Mouse (Mus musculus): ENCODE results near the gene Nptn. TPM values are rescaled to one million over a fixed set of nuclear protein-coding genes. Genes with fewer than 3 reads are reported as not detected.
"Not testable (repeated sequence)": the region's sequence is repeated elsewhere in the genome, so short reads cannot be mapped to it uniquely, and the experiment has no call there.

The Nptn gene
- polyA plus RNA-seq, 1 experiment from 2014 or later: 85.5 TPM

GRCm38 (mm10) chr9:58556627-58557026 is 25.4 kb upstream of the Nptn start:
- H3K27ac ChIP-seq (ENCODE audit: low read length): no peak overlapping the region
- H3K4me2 ChIP-seq (ENCODE audit: low read depth, low read length): no peak overlapping the region
- no peak for ATAC-seq (ENCODE audit: low read depth)

GRCm38 (mm10) chr9:58557457-58558455 is 24.3 kb upstream of the Nptn start:
- H3K36me3 ChIP-seq (ENCODE audit: control insufficient read depth, insufficient read depth): no peaks in the 10 kb centered on the region
- no peak overlapping the region for H3K27ac ChIP-seq (ENCODE audit: low read length)
- WGBS (ENCODE audit: insufficient replicate concordance): 29% methylated on average over 3 of the region's 3 CpGs
- no peak overlapping the region for H3K4me2 ChIP-seq (ENCODE audit: low read depth, low read length)
- ATAC-seq (ENCODE audit: low read depth): no peak
- peaks cover 35% of the 10 kb centered on the region for H3K27me3 ChIP-seq (ENCODE audit: control insufficient read depth, insufficient read depth, low read depth, low read length)
- H3K9me3 ChIP-seq (replicated peaks; ENCODE audit: control insufficient read depth, low read length): no peaks in the 10 kb centered on the region
- peaks cover 8% of the 10 kb centered on the region for H3K4me1 ChIP-seq (ENCODE audit: control insufficient read depth, low read depth, low read length)
- H3K4me3 ChIP-seq (ENCODE audit: low read depth, low read length): no peak overlapping the region
- no peak overlapping the region for H3K9ac ChIP-seq (ENCODE audit: low read depth, low read length)

More at GRCm38 (mm10) chr9:58556627-58557026, 25.4 kb upstream of the Nptn start:
- Histone ChIP-seq H3K27me3 (ENCODE audit: control insufficient read depth, insufficient read depth, low read depth, low read length) (peaks cover 37% of the 10 kb centered on the region), H3K36me3 (ENCODE audit: control insufficient read depth, insufficient read depth) (no peaks in the 10 kb centered on the region), H3K4me1 (ENCODE audit: control insufficient read depth, low read depth, low read length) (peaks cover 8% of the 10 kb centered on the region), H3K4me3 (ENCODE audit: low read depth, low read length) (no peak overlapping the region), H3K9me3 (replicated peaks; ENCODE audit: control insufficient read depth, low read length) (no peaks in the 10 kb centered on the region), H3K9ac (ENCODE audit: low read depth, low read length) (no peak overlapping the region)
- 52% methylated on average over 7 of the region's 7 CpGs for WGBS (ENCODE audit: insufficient replicate concordance)

- H3K9me3 ChIP-seq (replicated peaks; ENCODE audit: control insufficient read depth, low read length): no peaks in the 10 kb centered on the region
- peaks cover 4% of the 10 kb centered on the region for H3K4me1 ChIP-seq (ENCODE audit: control insufficient read depth, low read depth, low read length)
- WGBS (ENCODE audit: insufficient replicate concordance): 16% methylated on average over 3 of the region's 3 CpGs
- H3K27ac ChIP-seq (ENCODE audit: low read length): no peak overlapping the region
- H3K27me3 ChIP-seq (ENCODE audit: control insufficient read depth, insufficient read depth, low read depth, low read length): peaks cover 13% of the 10 kb centered on the region
- no peaks in the 10 kb centered on the region for H3K36me3 ChIP-seq (ENCODE audit: control insufficient read depth, insufficient read depth)
- no peak overlapping the region for H3K4me2 ChIP-seq (ENCODE audit: low read depth, low read length)
- H3K4me3 ChIP-seq (ENCODE audit: low read depth, low read length): no peak overlapping the region
- H3K9ac ChIP-seq (ENCODE audit: low read depth, low read length): no peak overlapping the region
- no peak for ATAC-seq (ENCODE audit: low read depth)
Measured at GRCm38 (mm10) chr9:58560211-58560610, 21.8 kb upstream of the Nptn start.

GRCm38 (mm10) chr9:58565945-58566344 is 16.1 kb upstream of the Nptn start:
- not testable (repeated sequence) for H3K9me3 ChIP-seq (replicated peaks; ENCODE audit: control insufficient read depth, low read length); H3K27me3 ChIP-seq (ENCODE audit: control insufficient read depth, insufficient read depth, low read depth, low read length); H3K9ac ChIP-seq (ENCODE audit: low read depth, low read length); H3K4me3 ChIP-seq (ENCODE audit: low read depth, low read length); H3K27ac ChIP-seq (ENCODE audit: low read length); H3K4me1 ChIP-seq (ENCODE audit: control insufficient read depth, low read depth, low read length); H3K4me2 ChIP-seq (ENCODE audit: low read depth, low read length); ATAC-seq (ENCODE audit: low read depth); H3K36me3 ChIP-seq (ENCODE audit: control insufficient read depth, insufficient read depth)
- WGBS (ENCODE audit: insufficient replicate concordance): 48% methylated on average over 3 of the region's 3 CpGs

GRCm38 (mm10) chr9:58567682-58568081 is 14.4 kb upstream of the Nptn start:
- H3K4me3 ChIP-seq (ENCODE audit: low read depth, low read length): no peak overlapping the region
- H3K4me2 ChIP-seq (ENCODE audit: low read depth, low read length): no peak overlapping the region
- ATAC-seq (ENCODE audit: low read depth): no peak
- H3K27ac ChIP-seq (ENCODE audit: low read length): no peak overlapping the region
- no peaks in the 10 kb centered on the region for H3K27me3 ChIP-seq (ENCODE audit: control insufficient read depth, insufficient read depth, low read depth, low read length)
- no peaks in the 10 kb centered on the region for H3K9me3 ChIP-seq (replicated peaks; ENCODE audit: control insufficient read depth, low read length)
- H3K9ac ChIP-seq (ENCODE audit: low read depth, low read length): no peak overlapping the region
- no peaks in the 10 kb centered on the region for H3K4me1 ChIP-seq (ENCODE audit: control insufficient read depth, low read depth, low read length)
- no peaks in the 10 kb centered on the region for H3K36me3 ChIP-seq (ENCODE audit: control insufficient read depth, insufficient read depth)

GRCm38 (mm10) chr9:58571001-58571400 is 11.0 kb upstream of the Nptn start:
- Histone ChIP-seq H3K9ac (ENCODE audit: low read depth, low read length) (no peak overlapping the region), H3K4me1 (ENCODE audit: control insufficient read depth, low read depth, low read length) (no peaks in the 10 kb centered on the region), H3K27ac (ENCODE audit: low read length) (no peak overlapping the region), H3K36me3 (ENCODE audit: control insufficient read depth, insufficient read depth) (no peaks in the 10 kb centered on the region), H3K4me3 (ENCODE audit: low read depth, low read length) (no peak overlapping the region), H3K4me2 (ENCODE audit: low read depth, low read length) (no peak overlapping the region), H3K27me3 (ENCODE audit: control insufficient read depth, insufficient read depth, low read depth, low read length) (no peaks in the 10 kb centered on the region), H3K9me3 (replicated peaks; ENCODE audit: control insufficient read depth, low read length) (no peaks in the 10 kb centered on the region)
- no peak for ATAC-seq (ENCODE audit: low read depth)
- 81% methylated on average over 1 of the region's 1 CpGs for WGBS (ENCODE audit: insufficient replicate concordance)

GRCm38 (mm10) chr9:58578669-58579068 is 3.4 kb upstream of the Nptn start:
- no peak overlapping the region for H3K4me2 ChIP-seq (ENCODE audit: low read depth, low read length)
- H3K27ac ChIP-seq (ENCODE audit: low read length): no peak overlapping the region
- no peak for ATAC-seq (ENCODE audit: low read depth)
- no peaks in the 10 kb centered on the region for H3K36me3 ChIP-seq (ENCODE audit: control insufficient read depth, insufficient read depth)
- H3K4me1 ChIP-seq (ENCODE audit: control insufficient read depth, low read depth, low read length): peaks cover 10% of the 10 kb centered on the region
- H3K27me3 ChIP-seq (ENCODE audit: control insufficient read depth, insufficient read depth, low read depth, low read length): no peaks in the 10 kb centered on the region
- no peaks in the 10 kb centered on the region for H3K9me3 ChIP-seq (replicated peaks; ENCODE audit: control insufficient read depth, low read length)
- H3K4me3 ChIP-seq (ENCODE audit: low read depth, low read length): no peak overlapping the region
- WGBS (ENCODE audit: insufficient replicate concordance): 11% methylated on average over 3 of the region's 3 CpGs
- no peak overlapping the region for H3K9ac ChIP-seq (ENCODE audit: low read depth, low read length)

GRCm38 (mm10) chr9:58580453-58581195 is 1.4 kb upstream of the Nptn start:
- not testable (repeated sequence) for H3K27ac ChIP-seq (ENCODE audit: low read length); H3K4me3 ChIP-seq (ENCODE audit: low read depth, low read length); H3K4me2 ChIP-seq (ENCODE audit: low read depth, low read length); H3K36me3 ChIP-seq (ENCODE audit: control insufficient read depth, insufficient read depth); H3K27me3 ChIP-seq (ENCODE audit: control insufficient read depth, insufficient read depth, low read depth, low read length); ATAC-seq (ENCODE audit: low read depth); H3K9me3 ChIP-seq (replicated peaks; ENCODE audit: control insufficient read depth, low read length); H3K9ac ChIP-seq (ENCODE audit: low read depth, low read length)
- H3K4me1 ChIP-seq (ENCODE audit: control insufficient read depth, low read depth, low read length): peaks cover 10% of the 10 kb centered on the region
- 73% methylated on average over 10 of the region's 10 CpGs for WGBS (ENCODE audit: insufficient replicate concordance)

All from liver, embryonic 16.5 days (tissue).